Mouse (Mus musculus) G1E-ER4 (cell line): ENCODE measurements around the gene Usp4. TPM values are rescaled to one million over a fixed set of nuclear protein-coding genes. Genes with fewer than 3 reads are reported as not detected.
A peak's percentile ranks its signal among the peaks of the same experiment; 100 is the strongest.

Source experiments
- GATA1 ChIP-seq: IDR thresholded peaks from one replicate; pipeline ENCODE4 v1.8.0; 2012; ENCODE audit warnings: low read length, inconsistent platforms
- polyA plus RNA-seq: library from polyadenylated mRNA; stranded (reverse); fragments of >175 nt; gene quantifications from 2 replicates; pipeline ENCODE4 v1.2.3, GENCODE M21; 2012

The Usp4 gene
- polyA plus RNA-seq, 1 experiment = 34.7 TPM

DNA sequence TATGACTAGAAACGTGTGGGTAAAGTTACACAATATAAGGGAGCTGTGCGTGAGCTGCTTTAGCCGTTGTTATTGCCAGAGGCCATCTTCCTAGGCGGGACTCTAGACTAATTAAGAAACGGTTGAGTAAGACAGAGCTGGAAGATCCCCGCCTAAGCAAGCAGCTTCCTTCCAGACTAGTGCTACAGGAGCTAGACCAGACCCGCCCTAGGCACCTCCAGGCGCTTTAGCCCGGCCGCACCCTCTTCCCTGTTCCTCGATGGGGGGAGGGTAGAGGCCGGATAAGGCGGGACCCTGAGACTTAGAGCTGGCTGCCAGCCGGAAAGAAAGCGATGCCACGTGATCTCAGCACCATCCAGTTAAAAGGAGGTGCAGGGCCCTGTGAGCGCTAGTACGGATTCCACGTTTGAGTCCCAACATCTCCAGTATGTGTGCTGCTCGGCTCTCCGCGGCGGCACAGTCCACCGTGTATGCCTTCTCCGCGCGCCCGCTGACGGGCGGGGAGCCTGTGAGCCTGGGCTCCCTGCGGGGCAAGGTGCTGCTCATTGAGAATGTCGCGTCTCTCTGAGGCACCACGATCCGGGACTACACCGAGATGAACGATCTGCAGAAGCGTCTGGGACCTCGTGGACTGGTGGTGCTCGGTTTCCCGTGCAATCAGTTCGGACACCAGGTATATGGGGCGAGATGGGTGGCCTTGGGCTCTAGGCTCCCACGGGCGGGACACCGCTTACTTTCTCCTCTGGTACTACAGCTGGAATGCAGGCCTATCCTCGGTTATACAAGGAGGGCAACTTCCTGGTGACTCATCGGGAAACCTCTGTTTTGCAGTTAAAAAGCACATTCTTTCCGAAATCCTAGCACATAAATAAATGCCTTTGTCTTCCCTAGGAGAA is 8.5 kb upstream of the Usp4 start, which contains the start of gene Gpx1:
Gene Gpx1 (plus strand): TSS at position 18 of the 896 bp plus-strand sequence.
- TF ChIP-seq GATA1 = no peak

DNA sequence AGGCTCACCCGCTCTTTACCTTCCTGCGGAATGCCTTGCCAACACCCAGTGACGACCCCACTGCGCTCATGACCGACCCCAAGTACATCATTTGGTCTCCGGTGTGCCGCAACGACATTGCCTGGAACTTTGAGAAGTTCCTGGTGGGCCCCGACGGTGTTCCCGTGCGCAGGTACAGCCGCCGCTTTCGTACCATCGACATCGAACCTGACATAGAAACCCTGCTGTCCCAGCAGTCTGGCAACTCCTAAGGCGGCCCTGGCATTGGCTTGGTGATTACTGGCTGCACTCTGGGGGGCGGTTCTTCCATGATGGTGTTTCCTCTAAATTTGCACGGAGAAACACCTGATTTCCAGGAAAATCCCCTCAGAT is 7.8 kb upstream of the Usp4 start:
- no peak for TF ChIP-seq GATA1

DNA sequence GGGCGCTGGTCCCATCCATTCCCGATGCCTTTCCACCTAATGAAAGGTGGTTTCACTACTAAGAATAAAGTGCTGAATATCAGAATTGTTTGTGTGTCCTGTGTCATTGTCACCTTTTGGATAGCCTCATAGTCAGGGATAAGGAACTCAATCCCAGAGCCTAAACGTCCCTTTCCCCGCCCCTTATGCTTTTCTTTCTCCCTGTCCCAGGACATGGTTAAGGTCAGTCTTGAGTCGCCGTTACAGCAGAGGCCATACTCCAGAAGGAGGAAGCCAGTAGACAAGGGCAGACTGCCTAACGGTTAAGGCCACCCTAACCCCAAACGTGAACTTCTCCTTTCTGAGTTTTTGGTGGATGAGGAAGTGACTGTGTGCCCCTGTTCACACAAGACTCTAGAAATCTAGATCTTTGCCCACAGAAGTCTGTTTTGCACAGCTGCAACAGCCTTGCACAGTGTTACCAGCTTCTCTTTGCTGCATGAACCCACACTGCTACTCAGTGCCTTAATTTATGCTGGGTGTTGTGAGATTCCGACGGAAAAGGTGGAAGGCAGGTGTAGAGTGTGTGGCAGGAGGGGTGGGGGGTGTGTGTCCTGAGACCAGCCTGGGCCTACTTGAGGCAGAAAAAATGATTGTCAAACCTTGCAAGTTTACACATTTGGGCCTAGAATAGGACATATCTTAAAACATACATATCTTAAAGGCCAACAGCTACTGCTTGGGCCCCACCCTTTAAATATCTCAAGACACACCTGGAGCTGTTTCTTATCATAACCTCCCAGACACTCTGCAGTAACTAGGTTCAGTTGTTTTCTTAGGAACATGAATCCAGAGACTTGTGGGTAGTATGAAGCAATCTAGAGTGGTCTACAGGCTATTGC is 7.2 kb upstream of the Usp4 start:
- peak; percentile 42 for TF ChIP-seq GATA1

DNA sequence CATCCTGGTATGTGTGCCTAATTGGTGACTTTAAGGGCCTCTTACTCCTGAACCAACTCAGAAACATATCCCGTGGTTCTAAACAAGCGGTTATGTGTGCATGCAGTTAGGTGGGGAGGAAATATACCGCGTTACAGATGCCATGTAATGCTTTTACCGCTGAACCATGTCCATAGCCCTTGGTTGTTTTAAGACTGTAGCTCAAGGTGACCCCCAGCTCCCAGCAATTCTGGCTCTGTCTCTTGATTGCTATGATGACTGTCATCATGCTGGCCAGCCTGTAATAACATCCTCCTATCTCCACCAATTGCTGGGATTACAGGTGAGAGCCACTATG is 6.5 kb upstream of the Usp4 start:
- TF ChIP-seq GATA1 = no peak

DNA sequence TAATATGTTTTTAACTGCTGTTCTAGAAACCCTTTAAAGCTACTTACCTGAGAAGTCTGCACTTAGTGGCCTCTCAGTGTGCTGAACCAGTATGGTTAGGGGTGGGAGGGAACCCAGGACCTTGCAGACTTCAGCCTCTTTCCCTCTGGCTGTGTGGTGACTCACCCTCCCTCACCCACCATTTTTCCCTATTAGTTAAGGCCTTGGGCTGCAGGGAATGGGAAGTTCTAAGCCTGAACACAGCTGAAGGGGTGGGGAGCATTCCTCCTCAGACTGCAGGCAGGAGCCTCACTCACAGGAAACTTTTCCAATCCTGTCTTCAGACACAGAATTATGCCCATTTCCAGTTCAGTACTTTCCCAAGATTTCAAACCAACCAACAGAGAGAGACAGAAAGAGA is 5.9 kb upstream of the Usp4 start:
- TF ChIP-seq GATA1 = no peak

DNA sequence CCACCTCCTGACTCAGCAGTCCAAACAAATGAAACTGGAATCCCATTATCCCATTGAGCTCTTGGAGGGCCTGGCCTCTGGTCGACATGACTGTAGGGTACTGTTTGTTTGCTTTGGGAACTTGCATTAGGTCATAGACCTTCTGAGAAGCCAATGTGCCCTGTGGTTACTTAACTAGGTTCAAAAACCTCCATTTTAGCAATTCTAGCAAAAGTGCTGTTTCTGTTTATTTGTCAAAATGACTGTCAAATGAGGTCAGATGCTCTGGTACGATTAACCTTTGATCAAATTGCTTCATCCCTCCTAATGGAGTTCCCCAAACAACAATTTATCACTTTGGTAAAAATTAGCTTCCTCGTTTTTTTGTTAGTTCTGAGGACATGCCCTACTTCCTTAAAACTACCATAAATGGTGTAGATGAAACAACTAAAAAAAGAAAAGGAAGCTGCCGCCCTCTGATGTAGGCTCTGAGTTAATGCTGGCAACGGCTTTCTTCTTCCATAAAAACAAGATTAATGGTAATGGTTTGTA is 5.3 kb upstream of the Usp4 start:
- no peak for TF ChIP-seq GATA1

DNA sequence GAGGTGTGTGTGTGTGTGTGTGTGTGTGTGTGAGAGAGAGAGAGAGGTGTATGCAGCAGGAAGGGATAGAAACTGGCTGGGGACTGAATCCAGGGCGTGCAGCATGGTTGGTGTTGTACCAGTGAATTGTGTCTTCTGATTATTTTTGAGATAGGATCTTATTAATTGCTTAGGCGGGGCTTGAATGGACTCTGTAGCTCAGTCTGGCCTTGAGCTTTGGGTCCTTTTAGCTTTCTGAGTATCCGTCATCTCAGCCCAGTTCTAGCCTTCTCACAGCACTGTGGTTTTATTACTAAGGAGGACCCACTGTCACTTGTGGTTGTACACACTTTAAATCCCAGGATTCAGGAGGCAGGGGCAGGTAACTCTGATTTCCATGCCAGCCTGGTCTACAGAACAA is 4.3 kb upstream of the Usp4 start:
- no peak for TF ChIP-seq GATA1

DNA sequence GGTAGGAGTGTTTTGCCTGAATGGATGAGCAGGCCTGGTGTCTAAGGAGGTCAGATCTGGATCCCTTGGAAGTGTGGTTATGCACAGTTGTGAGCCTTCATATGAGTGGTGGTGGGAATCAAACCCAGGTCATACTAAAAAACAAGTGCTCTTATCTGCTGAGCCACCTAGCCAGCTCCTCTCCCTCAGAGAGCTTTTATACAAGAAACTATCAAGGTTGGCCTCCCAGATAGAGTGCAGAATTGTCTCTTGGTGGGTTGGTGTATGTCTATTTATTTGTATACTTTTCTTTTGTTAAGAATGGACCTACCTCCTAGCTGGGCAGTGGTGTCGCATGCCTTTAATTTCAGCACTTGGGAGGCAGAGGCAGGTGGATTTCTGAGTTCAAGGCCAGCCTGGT is 3.8 kb upstream of the Usp4 start:
- TF ChIP-seq GATA1 = no peak

DNA sequence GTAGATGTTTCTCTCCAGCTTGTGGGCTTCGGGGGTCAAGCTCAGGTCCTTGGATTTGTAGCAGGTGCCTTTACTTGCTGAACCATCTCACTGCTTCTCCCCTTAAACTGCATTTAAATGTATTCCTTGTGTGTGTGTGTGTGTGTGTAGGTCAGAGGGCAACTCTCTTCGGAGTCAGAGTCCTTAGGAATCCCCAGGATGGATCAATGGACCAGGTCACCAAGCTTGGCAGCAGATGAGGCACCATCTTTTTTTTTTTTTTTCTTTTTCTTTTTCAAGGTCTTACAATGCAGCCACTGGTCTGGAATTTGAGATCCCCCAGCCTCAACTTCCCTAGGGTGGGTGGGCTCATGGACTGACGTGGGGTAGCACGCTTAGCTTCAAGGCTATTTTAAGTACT is 3.2 kb upstream of the Usp4 start:
- no peak for TF ChIP-seq GATA1

DNA sequence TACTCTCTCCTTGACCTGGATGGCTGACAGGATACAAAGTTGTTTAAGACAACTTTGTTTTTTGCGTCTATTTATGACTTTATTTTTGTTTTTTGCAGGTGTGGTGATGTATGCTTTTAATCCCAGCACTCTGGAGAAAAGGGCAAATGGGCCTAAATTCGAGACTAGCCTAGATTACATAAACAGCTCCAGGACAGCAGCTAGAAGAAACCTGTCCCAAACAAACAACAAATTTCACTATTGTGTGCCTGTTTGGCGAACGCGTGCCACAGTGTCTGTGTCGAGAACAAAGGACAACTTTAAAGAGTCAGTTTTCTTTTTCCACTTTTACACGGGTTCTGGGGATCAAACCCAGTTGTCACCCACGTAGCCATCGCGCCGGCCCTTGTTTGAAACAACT is 629 bp upstream of the Usp4 start:
- TF ChIP-seq GATA1 = no peak

DNA sequence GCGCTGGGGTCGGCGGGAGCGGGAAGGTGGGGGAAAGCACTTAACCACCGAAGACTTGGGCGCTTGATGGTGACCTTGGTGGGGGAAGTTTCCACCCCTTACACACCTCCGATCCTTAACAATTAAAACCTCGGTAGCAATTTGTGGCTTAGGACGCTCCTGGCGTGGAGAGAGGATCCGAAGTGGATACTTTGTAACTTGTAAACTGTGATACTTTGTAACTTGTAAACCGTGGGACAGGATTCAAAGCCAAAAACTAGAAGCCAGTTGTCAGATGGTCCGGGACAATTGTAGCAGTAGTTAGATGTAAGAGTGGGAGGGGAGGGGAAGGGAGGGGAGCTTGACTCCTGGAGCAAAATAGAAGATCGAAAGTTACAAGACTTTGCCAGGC is 632 bp downstream of the Usp4 start:
- TF ChIP-seq GATA1 = no peak

DNA sequence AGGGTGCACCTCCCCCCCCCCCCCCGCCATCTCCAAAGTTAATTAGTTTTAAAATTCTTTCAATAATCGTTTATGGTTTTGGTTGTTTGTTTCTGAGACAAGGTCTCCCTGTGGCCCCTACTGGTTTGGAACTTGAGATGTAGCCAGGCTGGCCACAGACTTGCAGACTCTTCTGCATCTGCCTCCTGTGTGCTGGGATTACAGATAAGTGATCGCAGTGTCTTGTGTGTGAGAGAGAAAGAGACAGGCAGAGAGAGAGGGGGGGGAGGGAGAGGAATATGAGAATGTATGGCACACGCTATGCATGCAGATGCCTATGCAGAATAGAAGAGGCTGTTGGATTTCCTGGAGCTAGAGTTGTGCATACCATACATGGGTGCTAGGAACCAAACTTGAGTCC is 2.1 kb downstream of the Usp4 start:
- no peak for TF ChIP-seq GATA1

DNA sequence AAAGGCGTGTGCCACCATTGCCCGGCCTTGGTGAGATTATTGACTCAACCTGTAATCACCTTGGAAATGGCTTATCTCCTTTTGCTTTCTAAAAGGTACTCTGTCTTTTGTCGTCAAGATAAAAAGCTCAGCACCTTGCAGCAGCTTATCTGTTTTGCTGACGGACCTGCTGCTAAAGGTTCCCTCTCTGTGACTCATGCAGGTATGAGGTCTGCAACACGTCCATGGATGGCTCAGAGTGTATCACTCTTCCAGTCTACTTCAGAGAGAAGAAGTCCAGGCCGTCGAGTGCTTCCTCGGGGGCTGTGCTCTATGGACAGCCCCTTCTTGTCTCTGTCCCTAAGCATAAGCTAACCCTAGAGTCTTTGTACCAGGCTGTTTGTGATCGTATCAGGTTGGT is 30.6 kb downstream of the Usp4 start:
- no peak for TF ChIP-seq GATA1

DNA sequence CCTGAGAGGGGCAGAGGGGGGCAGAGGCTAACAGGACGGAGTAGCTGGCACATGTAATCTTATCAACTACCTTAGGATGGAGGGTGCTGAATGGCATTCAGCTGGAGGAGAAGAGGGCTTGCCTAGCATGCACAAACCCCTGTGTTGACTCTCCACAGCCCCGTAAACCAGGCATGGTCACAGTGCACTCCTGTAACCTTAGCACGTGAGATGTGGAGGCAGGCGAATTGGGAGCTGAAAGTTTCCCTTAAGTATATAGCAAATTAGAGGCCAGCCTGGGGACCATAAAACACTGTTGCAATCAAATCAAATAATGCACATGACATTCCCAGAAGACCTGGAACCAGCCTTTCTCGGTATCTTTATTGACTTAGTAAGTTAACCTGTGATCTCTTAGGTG is 31.1 kb downstream of the Usp4 start:
- TF ChIP-seq GATA1 = no peak

DNA sequence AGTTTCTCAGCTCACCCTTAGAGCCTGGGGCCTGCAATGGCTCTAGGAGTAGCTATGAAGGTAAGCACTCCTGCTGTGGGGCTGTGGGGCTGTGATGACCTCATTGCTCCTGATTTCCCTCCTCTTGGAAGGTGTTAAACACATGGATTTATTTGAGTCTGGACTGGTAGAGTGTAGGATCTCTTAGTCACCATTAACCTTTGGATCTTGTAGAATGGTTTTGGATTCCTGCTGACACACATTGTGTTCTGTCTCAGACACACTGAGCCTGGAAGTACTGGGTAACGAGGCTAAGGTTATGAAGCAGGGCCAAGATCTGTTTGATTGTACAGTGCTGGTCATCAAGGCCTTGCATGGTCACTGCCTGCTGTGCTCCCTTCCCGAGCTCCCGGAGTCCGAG is 31.6 kb downstream of the Usp4 start:
- no peak for TF ChIP-seq GATA1

DNA sequence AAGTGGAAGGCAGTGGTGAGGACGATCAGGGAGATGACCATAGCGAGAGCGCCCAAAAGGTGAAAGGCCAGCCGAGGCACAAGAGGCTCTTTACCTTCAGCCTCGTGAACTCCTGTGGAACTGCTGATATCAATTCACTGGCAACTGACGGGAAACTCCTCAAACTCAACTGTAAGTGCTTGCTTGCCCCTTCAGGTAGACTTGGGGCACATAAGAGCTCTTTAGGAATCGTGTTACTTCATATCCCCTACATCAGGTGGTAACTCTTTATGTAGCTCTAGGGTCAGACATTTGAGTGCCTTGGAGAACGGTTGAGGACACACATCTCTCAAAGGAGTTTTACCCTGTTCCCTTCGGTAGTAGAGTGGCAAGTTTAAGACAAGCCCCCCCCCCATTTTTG is 33.7 kb downstream of the Usp4 start:
- TF ChIP-seq GATA1 = no peak
